Mouse (Mus musculus): ENCODE data around the gene 7420426K07Rik.

Gene 7420426K07Rik

GRCm38 (mm10) chr9:98902819-98903218, at the start of gene 7420426K07Rik:
Gene 7420426K07Rik, plus strand, starts transcription at chr9:98903119.
- no peak for DNase-seq

GRCm38 (mm10) chr9:98856210-98856609, 46.7 kb upstream of the 7420426K07Rik start, which contains the start of gene Prr23a2:
Gene Prr23a2, plus strand, starts transcription at chr9:98856494.
- DNase-seq, result no peak

- peak; percentile 10 for DNase-seq
Observed at GRCm38 (mm10) chr9:98863463-98863862, 39.5 kb upstream of the 7420426K07Rik start.

- no peak for DNase-seq
Observed at GRCm38 (mm10) chr9:98864571-98864970, 38.3 kb upstream of the 7420426K07Rik start, which contains the start of gene Prr23a3. Gene Prr23a3, plus strand, starts transcription at chr9:98864767.

GRCm38 (mm10) chr9:98901486-98901885, 1.4 kb upstream of the 7420426K07Rik start:
- DNase-seq, result no peak

- DNase-seq, result no peak
Observed at GRCm38 (mm10) chr9:98920629-98921523, 18.0 kb downstream of the 7420426K07Rik start.

- peak; percentile 27 for DNase-seq
Observed at GRCm38 (mm10) chr9:98923119-98923518, 20.2 kb downstream of the 7420426K07Rik start.

- DNase-seq, result no peak
Observed at GRCm38 (mm10) chr9:98924183-98924582, 21.3 kb downstream of the 7420426K07Rik start.

- DNase-seq, result no peak
Observed at GRCm38 (mm10) chr9:98929496-98929895, 26.6 kb downstream of the 7420426K07Rik start.

GRCm38 (mm10) chr9:98932931-98933330, 30.0 kb downstream of the 7420426K07Rik start:
- DNase-seq, result no peak

- DNase-seq, result no peak
Observed at GRCm38 (mm10) chr9:98935190-98935909, 32.4 kb downstream of the 7420426K07Rik start.

- DNase-seq, result no peak
Observed at GRCm38 (mm10) chr9:98939290-98939689, 36.4 kb downstream of the 7420426K07Rik start.

GRCm38 (mm10) chr9:98952171-98953050, 49.5 kb downstream of the 7420426K07Rik start:
- DNase-seq, result peak; percentile 66

GRCm38 (mm10) chr9:98953291-98953690, 50.4 kb downstream of the 7420426K07Rik start:
- no peak for DNase-seq

- DNase-seq, result no peak
Observed at GRCm38 (mm10) chr9:98953830-98954229, 50.9 kb downstream of the 7420426K07Rik start.

Measured in retina, postnatal 1 day (tissue).